Mouse (Mus musculus): ENCODE data around the gene Rhd. TPM values are rescaled to one million over a fixed set of nuclear protein-coding genes. Genes with fewer than 3 reads are reported as not detected.

Rhd gene
- total and polyA plus RNA-seq, 2 experiments from 2014 or later, result 0.98 to 1.5 TPM

GRCm38 (mm10) chr4:134923258-134924018 lies 59.1 kb downstream of the Rhd start, which contains the start of gene Rsrp1:
Gene Rsrp1, plus strand, starts transcription at chr4:134923592.
- Histone ChIP-seq H3K4me1 (ENCODE audit: insufficient read depth, low read length) (peaks cover 3% of the 10 kb centered on the region; the same call in 1 of the 2 replicates), H3K4me2 (ENCODE audit: low read depth, low read length, poor library complexity, severe bottlenecking) (peak within 1 kb of the TSS; percentile 83), H3K27ac (ENCODE audit: low read depth, low read length) (peak within 1 kb of the TSS; percentile 97), H3K36me3 (ENCODE audit: insufficient read depth, low read length) (peaks cover 21% of the 10 kb centered on the region), H3K9ac (replicated peaks; ENCODE audit: low read length, poor library complexity, severe bottlenecking) (peak within 1 kb of the TSS; percentile 95), H3K9me3 (ENCODE audit: low read length) (no peaks in the 10 kb centered on the region), H3K27me3 (ENCODE audit: insufficient read depth, low read length) (no peaks in the 10 kb centered on the region), H3K4me3 (ENCODE audit: low read depth, low read length) (peak within 1 kb of the TSS; percentile 99)
- ATAC-seq (ENCODE audit: low FRiP score) (peak; percentile 93), DNase-seq (ENCODE audit: low spot score) (peak; percentile 100)
- no peak for TF ChIP-seq CTCF (IDR thresholded peaks at IDR 0.05)
- WGBS, result 1% methylated on average over 64 of the region's 64 CpGs

- DNase-seq (ENCODE audit: low spot score) (peak; percentile 38), ATAC-seq (ENCODE audit: low FRiP score) (peak; percentile 42)
- H3K36me3 ChIP-seq (ENCODE audit: insufficient read depth, low read length), result peaks cover 23% of the 10 kb centered on the region
- no peaks in the 10 kb centered on the region for H3K27me3 ChIP-seq (ENCODE audit: insufficient read depth, low read length)
- H3K9me3 ChIP-seq (ENCODE audit: low read length), result no peaks in the 10 kb centered on the region
- TF ChIP-seq CTCF (IDR thresholded peaks at IDR 0.05), result peak; percentile 37
- under 1% methylated on average over 75 of the region's 75 CpGs for WGBS
- H3K27ac ChIP-seq (ENCODE audit: low read depth, low read length), result peak overlapping the region; percentile 97
- peak overlapping the region; percentile 95 for H3K9ac ChIP-seq (replicated peaks; ENCODE audit: low read length, poor library complexity, severe bottlenecking)
- H3K4me3 ChIP-seq (ENCODE audit: low read depth, low read length), result peak overlapping the region; percentile 99
- peak overlapping the region; percentile 83 for H3K4me2 ChIP-seq (ENCODE audit: low read depth, low read length, poor library complexity, severe bottlenecking)
- peaks cover 3% of the 10 kb centered on the region; the same call in 1 of the 2 replicates for H3K4me1 ChIP-seq (ENCODE audit: insufficient read depth, low read length)
Observed at GRCm38 (mm10) chr4:134924019-134924741, 59.8 kb downstream of the Rhd start.

GRCm38 (mm10) chr4:134925206-134925605 lies 60.9 kb downstream of the Rhd start:
- Histone ChIP-seq H3K4me2 (ENCODE audit: low read depth, low read length, poor library complexity, severe bottlenecking) (peak overlapping the region; percentile 83), H3K27ac (ENCODE audit: low read depth, low read length) (no peak overlapping the region), H3K9me3 (ENCODE audit: low read length) (no peaks in the 10 kb centered on the region), H3K4me1 (ENCODE audit: insufficient read depth, low read length) (peaks cover 3% of the 10 kb centered on the region; the same call in 1 of the 2 replicates), H3K36me3 (ENCODE audit: insufficient read depth, low read length) (peaks cover 23% of the 10 kb centered on the region), H3K4me3 (ENCODE audit: low read depth, low read length) (peak overlapping the region; percentile 99; the same call in 1 of the 2 replicates), H3K9ac (replicated peaks; ENCODE audit: low read length, poor library complexity, severe bottlenecking) (no peak overlapping the region), H3K27me3 (ENCODE audit: insufficient read depth, low read length) (no peaks in the 10 kb centered on the region)
- TF ChIP-seq CTCF (IDR thresholded peaks at IDR 0.05), result no peak
- DNase-seq (ENCODE audit: low spot score) (no peak), ATAC-seq (ENCODE audit: low FRiP score) (no peak)
- WGBS, result 78% methylated on average over 8 of the region's 8 CpGs

- H3K27ac ChIP-seq (ENCODE audit: low read depth, low read length), result no peak overlapping the region
- H3K4me1 ChIP-seq (ENCODE audit: insufficient read depth, low read length), result peaks cover 3% of the 10 kb centered on the region; the same call in 1 of the 2 replicates
- ATAC-seq (ENCODE audit: low FRiP score) (no peak), DNase-seq (ENCODE audit: low spot score) (no peak)
- 70% methylated on average over 5 of the region's 5 CpGs for WGBS
- no peaks in the 10 kb centered on the region for H3K9me3 ChIP-seq (ENCODE audit: low read length)
- TF ChIP-seq CTCF (IDR thresholded peaks at IDR 0.05), result no peak
- H3K4me2 ChIP-seq (ENCODE audit: low read depth, low read length, poor library complexity, severe bottlenecking), result no peak overlapping the region
- no peak overlapping the region for H3K9ac ChIP-seq (replicated peaks; ENCODE audit: low read length, poor library complexity, severe bottlenecking)
- no peak overlapping the region for H3K4me3 ChIP-seq (ENCODE audit: low read depth, low read length)
- H3K36me3 ChIP-seq (ENCODE audit: insufficient read depth, low read length), result peaks cover 26% of the 10 kb centered on the region
- H3K27me3 ChIP-seq (ENCODE audit: insufficient read depth, low read length), result no peaks in the 10 kb centered on the region
Observed at GRCm38 (mm10) chr4:134927815-134928463, 63.6 kb downstream of the Rhd start.

GRCm38 (mm10) chr4:134928464-134928836 lies 64.1 kb downstream of the Rhd start:
- no peak overlapping the region for H3K27ac ChIP-seq (ENCODE audit: low read depth, low read length)
- DNase-seq (ENCODE audit: low spot score), result no peak
- 91% methylated on average over 1 of the region's 1 CpGs for WGBS
- peaks cover 31% of the 10 kb centered on the region for H3K36me3 ChIP-seq (ENCODE audit: insufficient read depth, low read length)
- H3K27me3 ChIP-seq (ENCODE audit: insufficient read depth, low read length), result no peaks in the 10 kb centered on the region
- no peak for ATAC-seq (ENCODE audit: low FRiP score)
- no peak overlapping the region for H3K9ac ChIP-seq (replicated peaks; ENCODE audit: low read length, poor library complexity, severe bottlenecking)
- no peak for TF ChIP-seq CTCF (IDR thresholded peaks at IDR 0.05)
- no peaks in the 10 kb centered on the region for H3K9me3 ChIP-seq (ENCODE audit: low read length)
- H3K4me2 ChIP-seq (ENCODE audit: low read depth, low read length, poor library complexity, severe bottlenecking), result no peak overlapping the region
- no peak overlapping the region for H3K4me3 ChIP-seq (ENCODE audit: low read depth, low read length)
- peaks cover 3% of the 10 kb centered on the region; the same call in 1 of the 2 replicates for H3K4me1 ChIP-seq (ENCODE audit: insufficient read depth, low read length)

Measured in midbrain, postnatal 0 days (tissue).